Mouse (Mus musculus) cerebellum, adult 8-10 months (tissue): ENCODE data around the gene Rock2.
A peak's percentile ranks its signal among the peaks of the same experiment; 100 is the strongest.

Experiments
- DNase-seq: peaks from one replicate; pipeline ENCODE4 v3.0.0; 2022

Gene Rock2

GRCm38 (mm10) chr12:16872006-16872405, 22.7 kb upstream of the Rock2 start:
- DNase-seq = no peak

- no peak for DNase-seq
Measured at GRCm38 (mm10) chr12:16872926-16873464, 21.7 kb upstream of the Rock2 start.

DNA sequence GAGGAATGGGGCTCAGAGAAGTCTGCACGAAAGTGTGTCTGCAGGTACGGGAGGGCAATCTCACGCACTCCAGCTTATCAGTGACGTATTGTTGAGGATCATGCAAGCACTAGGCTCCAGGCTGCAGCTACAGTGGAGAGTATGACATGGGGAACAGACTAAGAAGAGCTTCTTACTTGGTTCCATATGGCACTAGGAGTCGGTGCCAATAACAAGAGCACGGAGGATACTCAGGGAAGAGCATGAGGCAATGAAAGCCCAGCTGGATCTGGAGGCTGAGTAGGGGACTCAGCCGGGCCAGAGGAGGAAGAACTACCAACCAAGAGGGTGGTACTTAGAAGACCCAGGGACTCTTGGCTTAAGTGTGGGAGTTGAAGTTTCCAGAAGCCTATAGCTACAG, 21.1 kb upstream of the Rock2 start:
- peak; percentile 67 for DNase-seq

DNA sequence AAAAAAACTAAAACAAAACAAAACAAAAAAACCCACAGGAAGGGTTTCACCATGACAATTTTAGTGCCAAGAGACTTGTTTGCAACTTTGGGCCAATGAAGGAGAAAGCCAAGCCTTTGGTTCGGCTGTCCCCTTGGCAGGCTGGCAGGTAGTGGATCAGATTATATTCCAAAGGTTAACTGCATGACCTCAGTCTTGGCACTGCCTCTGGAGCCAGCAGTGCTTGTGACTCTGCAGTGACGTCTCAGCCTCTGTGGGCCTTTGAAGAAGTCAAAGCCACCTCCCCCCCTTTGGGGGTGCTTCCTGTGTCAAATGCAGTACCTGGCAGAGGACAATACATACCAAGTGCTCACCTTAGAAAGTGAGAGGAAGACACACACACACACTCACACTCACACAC, 20.6 kb upstream of the Rock2 start:
- DNase-seq = peak; percentile 32

DNA sequence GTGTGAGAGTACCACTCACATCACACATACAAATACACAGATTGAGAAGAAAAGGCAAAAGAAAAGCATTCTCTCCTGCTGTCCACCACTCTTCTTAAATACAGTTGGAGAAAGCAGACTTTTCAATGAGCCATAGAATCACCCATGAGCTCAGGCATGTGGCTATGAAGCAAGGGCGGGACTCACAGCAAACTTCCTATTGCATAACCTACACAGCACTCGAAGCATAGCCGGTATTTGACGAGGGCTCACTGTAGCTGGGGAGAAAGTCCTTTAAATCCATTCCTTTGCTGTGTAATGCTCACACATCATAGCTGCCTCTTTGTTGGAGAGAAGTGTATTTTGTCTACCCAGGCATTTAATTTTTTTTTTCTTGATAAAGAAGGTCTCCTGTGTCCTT, 19.4 kb upstream of the Rock2 start:
- DNase-seq = no peak

- DNase-seq = no peak
Measured at GRCm38 (mm10) chr12:16875678-16876077, 19.0 kb upstream of the Rock2 start.

GRCm38 (mm10) chr12:16876667-16877066, 18.0 kb upstream of the Rock2 start:
- DNase-seq = no peak

DNA sequence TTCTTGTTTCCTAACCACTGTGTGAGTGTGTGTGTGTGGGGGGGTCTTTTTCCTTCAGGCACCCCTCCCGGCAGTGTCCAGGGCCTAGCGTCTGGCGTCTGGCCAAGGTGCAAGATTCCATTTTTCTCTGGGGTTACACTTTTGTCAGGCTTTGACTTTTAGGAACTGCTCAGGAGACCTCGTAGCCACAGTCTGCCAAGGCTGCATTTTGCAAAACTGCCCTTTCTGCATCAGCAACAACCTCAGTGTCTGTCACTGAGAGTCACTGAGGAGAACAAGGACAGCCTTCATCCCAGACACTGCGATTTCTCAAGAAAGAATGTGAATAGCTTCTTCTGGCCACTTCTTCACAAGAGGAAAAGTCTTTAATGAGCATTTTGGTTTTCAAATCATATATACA, 17.6 kb upstream of the Rock2 start:
- no peak for DNase-seq

- DNase-seq = no peak
Measured at GRCm38 (mm10) chr12:16877679-16878078, 17.0 kb upstream of the Rock2 start.

- DNase-seq = no peak
Measured at GRCm38 (mm10) chr12:16879369-16879768, 15.3 kb upstream of the Rock2 start.

DNA sequence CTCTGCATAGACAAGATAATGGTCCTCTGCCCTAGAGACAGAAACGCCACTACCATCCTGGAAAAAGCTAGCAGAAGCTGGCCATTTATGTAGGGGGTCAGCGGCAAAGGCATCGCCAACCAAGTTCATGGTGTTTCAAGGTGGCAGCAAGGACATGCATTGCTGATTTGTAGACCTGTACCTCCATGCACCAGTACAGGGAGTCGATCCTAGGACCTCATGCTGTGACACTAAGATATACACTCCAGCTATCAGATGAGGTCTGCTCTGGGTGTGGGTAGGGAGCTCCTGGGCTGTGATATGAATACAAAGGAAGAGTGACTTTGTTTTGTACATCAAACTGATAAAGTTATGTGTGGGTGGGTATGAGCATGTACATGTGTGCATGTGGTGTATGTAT, 14.6 kb upstream of the Rock2 start:
- no peak for DNase-seq

DNA sequence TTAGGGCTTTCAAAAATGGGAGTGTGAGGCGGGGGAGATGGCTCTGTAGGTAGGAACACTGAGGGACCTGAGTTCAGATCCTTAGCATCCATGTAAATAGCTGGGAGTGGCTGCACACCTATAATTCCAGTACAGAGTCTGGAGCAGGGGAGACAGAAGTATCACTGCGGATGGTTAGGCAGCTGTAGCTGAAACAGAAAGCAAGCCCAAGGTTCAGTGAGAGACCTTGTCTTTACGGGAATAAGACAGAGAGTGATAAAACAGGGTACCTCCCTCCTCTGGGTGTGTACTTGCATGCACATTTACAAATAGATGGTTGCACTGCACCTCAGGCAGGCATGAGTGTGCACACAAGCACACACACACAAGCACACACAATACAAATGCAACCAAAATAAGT, 12.3 kb upstream of the Rock2 start:
- DNase-seq = no peak

- DNase-seq = no peak
Measured at GRCm38 (mm10) chr12:16883111-16883510, 11.6 kb upstream of the Rock2 start.

DNA sequence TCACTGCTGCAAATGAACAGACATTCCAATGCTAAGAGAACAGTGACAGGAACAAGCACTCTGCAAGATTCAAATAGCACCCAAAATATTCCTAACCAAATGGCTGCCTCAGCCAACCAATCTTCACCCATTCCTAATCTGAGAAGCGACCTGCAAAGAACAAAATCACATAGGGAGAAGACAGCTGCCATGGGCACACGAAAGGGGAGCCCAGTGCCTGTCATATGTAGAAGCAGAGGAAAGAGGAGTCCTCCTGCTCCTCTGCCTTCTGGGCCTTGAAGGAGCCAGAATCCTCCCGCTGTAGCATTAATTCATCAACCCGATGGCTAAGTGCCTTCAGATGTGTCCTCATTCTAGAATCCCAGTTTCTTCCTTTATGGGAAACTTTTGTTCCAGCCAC, 10.2 kb upstream of the Rock2 start:
- DNase-seq = no peak

GRCm38 (mm10) chr12:16886354-16886753, 8.3 kb upstream of the Rock2 start:
- no peak for DNase-seq

GRCm38 (mm10) chr12:16893039-16893438, 1.7 kb upstream of the Rock2 start:
- no peak for DNase-seq

GRCm38 (mm10) chr12:16893656-16894395, 869 bp upstream of the Rock2 start:
- no peak for DNase-seq

DNA sequence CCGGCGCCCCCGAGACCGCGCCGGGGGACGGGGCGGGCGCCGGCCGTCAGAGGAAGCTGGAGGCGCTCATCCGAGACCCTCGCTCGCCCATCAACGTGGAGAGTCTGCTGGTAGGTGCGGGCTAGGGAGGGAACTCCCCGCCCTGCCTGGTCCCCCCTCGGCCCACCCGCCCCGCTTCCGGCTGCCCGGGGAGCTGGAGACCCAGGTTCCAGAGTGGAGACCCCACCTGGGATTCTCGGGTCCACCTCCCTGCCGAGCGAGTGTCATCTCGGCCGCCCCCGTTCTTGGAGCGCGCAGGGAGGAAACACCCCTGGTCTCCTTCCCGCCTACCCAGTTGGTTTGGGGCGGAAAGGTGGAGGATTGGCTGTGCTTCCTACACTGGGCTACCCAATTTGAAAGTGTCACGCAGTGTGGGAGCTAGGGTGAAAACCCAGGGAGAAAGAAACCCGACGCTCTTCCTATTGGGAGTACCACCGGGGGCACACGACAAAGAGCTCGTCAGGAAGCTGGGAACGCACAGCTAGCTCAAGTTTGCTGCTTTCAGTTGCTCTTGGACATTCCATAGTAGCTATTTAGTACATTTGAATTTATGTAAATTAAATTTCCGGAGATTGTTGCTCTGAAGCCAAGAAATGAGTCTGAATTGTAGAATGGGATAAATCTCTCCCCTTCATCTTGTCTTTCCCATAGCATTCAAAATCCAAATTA, 680 bp downstream of the Rock2 start:
- peak; percentile 59 for DNase-seq

GRCm38 (mm10) chr12:16896073-16896789, 1.5 kb downstream of the Rock2 start:
- DNase-seq = peak; percentile 30

DNA sequence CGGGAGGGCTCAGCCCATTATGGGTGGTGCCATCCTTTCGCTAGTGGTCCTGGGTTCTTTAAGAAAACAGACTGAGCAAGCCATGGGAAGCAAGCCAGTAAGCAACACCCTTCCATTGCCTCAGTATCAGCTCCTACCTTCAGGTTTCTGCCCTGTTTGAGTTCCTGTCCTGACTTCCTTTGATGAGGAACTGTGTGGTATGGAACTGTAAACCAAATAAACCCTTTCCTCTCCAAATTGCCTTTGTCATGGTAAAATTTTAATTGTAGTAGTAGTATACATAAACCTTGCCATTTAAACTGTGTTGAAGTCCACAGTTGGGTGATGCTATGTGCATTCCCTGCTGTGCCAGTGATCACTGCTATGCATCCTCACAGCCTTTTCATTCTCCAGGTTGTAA, 2.5 kb downstream of the Rock2 start:
- no peak for DNase-seq

DNA sequence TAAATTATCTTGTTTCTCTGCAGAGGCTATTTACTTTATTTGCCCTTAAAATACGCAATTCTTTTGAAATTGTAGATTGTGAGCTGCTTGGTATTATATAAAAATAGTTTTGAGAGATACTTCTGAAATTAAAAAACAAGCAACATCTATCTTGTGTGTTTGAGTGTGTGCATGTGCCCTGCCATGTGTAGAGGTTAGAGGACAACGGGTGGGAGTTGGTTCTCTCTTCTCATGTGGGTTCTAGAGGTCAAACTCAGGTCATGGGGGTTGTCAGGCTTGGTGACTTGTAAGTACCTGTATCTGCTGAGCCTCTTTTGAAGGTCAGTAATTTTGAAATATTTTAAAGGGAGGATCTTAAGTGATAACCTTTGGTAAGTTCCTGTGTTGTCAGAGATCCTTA, 3.5 kb downstream of the Rock2 start:
- DNase-seq = no peak

DNA sequence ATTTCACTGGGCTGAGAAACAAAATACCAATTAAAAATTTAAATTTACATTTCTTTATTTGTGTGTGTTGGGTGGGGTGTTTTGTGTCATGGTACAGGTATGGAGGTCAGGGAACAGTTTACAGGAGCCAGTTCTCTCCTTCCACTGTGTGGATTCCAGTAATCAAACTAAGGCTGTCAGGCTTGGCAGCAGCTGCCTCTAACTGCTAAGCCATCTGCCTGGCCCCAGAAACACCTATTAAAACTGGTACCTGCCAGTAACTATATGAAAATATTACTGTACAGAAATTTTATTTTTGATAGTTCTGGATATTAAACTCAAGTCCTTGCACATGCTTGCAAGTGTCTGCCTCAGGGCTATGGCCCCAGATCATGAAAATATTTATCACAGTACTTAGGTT, 4.1 kb downstream of the Rock2 start:
- peak; percentile 59 for DNase-seq

DNA sequence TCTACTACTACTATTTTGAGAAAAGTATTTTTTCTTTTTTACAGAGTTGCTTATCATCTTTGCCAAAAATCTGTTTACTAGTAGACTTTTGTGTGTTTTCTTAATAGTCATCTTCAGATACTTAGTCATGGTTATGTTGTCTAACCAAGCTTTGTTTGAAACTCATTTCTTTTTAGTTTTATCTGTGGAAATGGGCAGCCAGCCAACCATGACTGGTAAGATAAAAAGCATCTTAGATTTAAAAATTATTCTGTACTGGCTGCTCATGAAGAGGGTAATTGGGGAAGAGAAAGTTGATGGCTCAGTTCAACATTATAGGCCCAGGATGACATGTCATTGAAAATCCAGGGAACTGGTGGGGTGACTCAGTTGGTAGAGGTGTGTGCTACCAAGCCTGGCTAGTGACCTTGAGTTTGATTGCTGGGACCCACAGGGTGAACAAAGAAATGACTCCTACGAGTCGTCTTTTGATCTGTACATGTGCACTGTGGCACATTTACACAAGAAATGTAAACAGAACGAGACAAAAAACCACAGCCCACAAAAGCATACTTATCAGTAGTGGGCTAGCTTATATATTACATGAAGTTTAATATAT, 6.0 kb downstream of the Rock2 start:
- DNase-seq = no peak
